Mouse (Mus musculus) CH12.LX (cell line): ENCODE results near the gene Ssh3. TPM values are rescaled to one million over a fixed set of nuclear protein-coding genes. Genes with fewer than 3 reads are reported as not detected.

ENCODE experiments used
- DNase-seq: peaks from one replicate; pipeline ENCODE4 v3.0.0-alpha.2; 2013; ENCODE audit errors: extremely low read depth
- H3K27ac ChIP-seq: 2 replicates; pipeline ENCODE4 v1.5.1; 2012; ENCODE audit warnings: low read depth, mild to moderate bottlenecking, control low read depth, moderate library complexity; ENCODE audit not compliant: insufficient read depth
- H3K27me3 ChIP-seq: replicated peaks from 2 replicates; pipeline ENCODE3; 2012; ENCODE audit warnings: inconsistent platforms
- H3K36me3 ChIP-seq, 2 experiments: replicated peaks in 1 of 2; 2 replicates each; pipeline versions ENCODE3 to v1.6.1; 2012; ENCODE audit warnings: inconsistent platforms in 1 of 2, low read length in 1 of 2, mild to moderate bottlenecking in 1 of 2, mixed read lengths in 1 of 2, moderate library complexity in 1 of 2; ENCODE audit not compliant: control insufficient read depth in 1 of 2, insufficient read depth in 1 of 2
- H3K4me1 ChIP-seq, 2 experiments: 2 replicates each; pipeline ENCODE4 v1.6.1; 2012; ENCODE audit warnings: inconsistent platforms in 1 of 2, moderate library complexity in 1 of 2; ENCODE audit not compliant: insufficient read depth in 2 of 2, control insufficient read depth in 1 of 2
- H3K4me2 ChIP-seq: 2 replicates; pipeline ENCODE4 v1.6.1; 2012; ENCODE audit warnings: low read depth, mild to moderate bottlenecking, control low read depth; ENCODE audit not compliant: poor library complexity, insufficient read depth, severe bottlenecking
- H3K4me3 ChIP-seq, 3 experiments: fragments of 150-350 bp in 1 of 3; sonication (generic) in 1 of 3; replicated peaks in 1 of 3; 2 replicates each; pipeline versions ENCODE3 to v1.5.1; 2011 to 2012; ENCODE audit warnings: low read depth in 2 of 3, low read length in 2 of 3, mild to moderate bottlenecking in 2 of 3, moderate library complexity in 2 of 3, control low read depth in 1 of 3, improper control_type of control experiment in 1 of 3, inconsistent platforms in 1 of 3, mixed read lengths in 1 of 3; ENCODE audit not compliant: poor library complexity in 1 of 3
- H3K79me2 ChIP-seq: replicated peaks from 2 replicates; pipeline ENCODE4 v1.6.1; 2012; ENCODE audit warnings: mild to moderate bottlenecking, moderate library complexity; ENCODE audit not compliant: control insufficient read depth, poor library complexity, insufficient read depth, severe bottlenecking; ENCODE audit errors: extremely low read depth
- H3K9ac ChIP-seq: 2 replicates; pipeline ENCODE4 v1.6.1; 2012; ENCODE audit warnings: low read depth, mild to moderate bottlenecking, control low read depth, moderate library complexity; ENCODE audit not compliant: insufficient read depth
- H3K9me3 ChIP-seq: replicated peaks from 2 replicates; pipeline ENCODE3; 2012; ENCODE audit warnings: low read length, inconsistent platforms, mixed read lengths
- BHLHE40 ChIP-seq: IDR thresholded peaks from 2 replicates; pipeline ENCODE4 v1.6.1; 2011; ENCODE audit warnings: mild to moderate bottlenecking, low read depth, low read length, improper control_type of control experiment
- CHD1 ChIP-seq: IDR thresholded peaks from 2 replicates; pipeline ENCODE4 v1.6.1; 2012; ENCODE audit warnings: low read depth, low read length, improper control_type of control experiment, inconsistent platforms
- CHD2 ChIP-seq: IDR thresholded peaks from 2 replicates; pipeline ENCODE4 v1.6.1; 2011; ENCODE audit warnings: low read length, improper control_type of control experiment
- E2F4 ChIP-seq: IDR thresholded peaks from 2 replicates; pipeline ENCODE4 v1.6.1; 2011; ENCODE audit warnings: low read depth, low read length, improper control_type of control experiment; ENCODE audit not compliant: insufficient replicate concordance
- ELF1 ChIP-seq: IDR thresholded peaks from 2 replicates; pipeline ENCODE4 v1.6.1; 2014; ENCODE audit warnings: low read depth, mild to moderate bottlenecking, inconsistent platforms, low read length, improper control_type of control experiment
- EP300 ChIP-seq: IDR thresholded peaks from 2 replicates; pipeline ENCODE4 v1.6.1; 2011; ENCODE audit warnings: low read length, improper control_type of control experiment
- GABPA ChIP-seq: IDR thresholded peaks from 2 replicates; pipeline ENCODE4 v1.6.1; 2012; ENCODE audit warnings: low read depth, low read length, improper control_type of control experiment, inconsistent platforms; ENCODE audit not compliant: insufficient replicate concordance
- HCFC1 ChIP-seq: IDR thresholded peaks from 2 replicates; pipeline ENCODE4 v1.6.1; 2012; ENCODE audit warnings: low read depth, mild to moderate bottlenecking, inconsistent platforms, low read length, improper control_type of control experiment
- IRF4 ChIP-seq: IDR thresholded peaks from 2 replicates; pipeline ENCODE4 v1.6.1; 2014; ENCODE audit warnings: low read depth, mild to moderate bottlenecking, inconsistent platforms, low read length, improper control_type of control experiment
- JUN ChIP-seq: IDR thresholded peaks from 2 replicates; pipeline ENCODE4 v1.6.1; 2011; ENCODE audit warnings: low read depth, mild to moderate bottlenecking, low read length, improper control_type of control experiment, moderate library complexity; ENCODE audit not compliant: insufficient read depth
- JUND ChIP-seq: conservative IDR thresholded peaks from 2 replicates; pipeline ENCODE4 v1.6.1; 2011; ENCODE audit warnings: low read depth, low read length, improper control_type of control experiment
- KAT2A ChIP-seq: IDR thresholded peaks from 2 replicates; pipeline ENCODE4 v1.6.1; 2012; ENCODE audit warnings: low read length, improper control_type of control experiment, inconsistent platforms; ENCODE audit not compliant: insufficient replicate concordance
- MAFK ChIP-seq: IDR thresholded peaks from 2 replicates; pipeline ENCODE4 v1.6.1; 2011; ENCODE audit warnings: low read length, improper control_type of control experiment; ENCODE audit not compliant: insufficient replicate concordance
- MAX ChIP-seq: IDR thresholded peaks from 2 replicates; pipeline ENCODE4 v1.6.1; 2011; ENCODE audit warnings: low read length, improper control_type of control experiment
- MAZ ChIP-seq: IDR thresholded peaks from 2 replicates; pipeline ENCODE4 v1.6.1; 2012; ENCODE audit warnings: low read depth, mild to moderate bottlenecking, inconsistent platforms, low read length, improper control_type of control experiment, moderate library complexity
- MEF2A ChIP-seq: IDR thresholded peaks from 2 replicates; pipeline ENCODE4 v1.6.1; 2014; ENCODE audit warnings: low read depth, mild to moderate bottlenecking, inconsistent platforms, low read length, improper control_type of control experiment, borderline replicate concordance
- MXI1 ChIP-seq: IDR thresholded peaks from 2 replicates; pipeline ENCODE4 v1.6.1; 2011; ENCODE audit warnings: mild to moderate bottlenecking, low read depth, low read length, improper control_type of control experiment
- MYC ChIP-seq: IDR thresholded peaks from 2 replicates; pipeline ENCODE4 v1.6.1; 2011; ENCODE audit warnings: low read depth, mild to moderate bottlenecking, improper control_type of control experiment, low read length
- NELFE ChIP-seq: IDR thresholded peaks from 2 replicates; pipeline ENCODE4 v1.6.1; 2011; ENCODE audit warnings: low read depth, low read length, improper control_type of control experiment
- NRF1 ChIP-seq: IDR thresholded peaks from 2 replicates; pipeline ENCODE4 v1.6.1; 2014; ENCODE audit warnings: low read depth, mild to moderate bottlenecking, inconsistent platforms, low read length, improper control_type of control experiment, moderate library complexity
- PAX5 ChIP-seq: IDR thresholded peaks from 2 replicates; pipeline ENCODE4 v1.6.1; 2012; ENCODE audit warnings: low read length, inconsistent platforms, mixed read lengths
- RAD21 ChIP-seq: IDR thresholded peaks from 2 replicates; pipeline ENCODE4 v1.6.1; 2011; ENCODE audit warnings: low read depth, mild to moderate bottlenecking, low read length, improper control_type of control experiment, moderate library complexity
- RCOR1 ChIP-seq: conservative IDR thresholded peaks from 2 replicates; pipeline ENCODE4 v1.6.1; 2012; ENCODE audit warnings: low read depth, mild to moderate bottlenecking, inconsistent platforms, low read length, improper control_type of control experiment
- SIN3A ChIP-seq: IDR thresholded peaks from 2 replicates; pipeline ENCODE4 v1.6.1; 2012; ENCODE audit warnings: low read length, improper control_type of control experiment, inconsistent platforms
- TBP ChIP-seq: conservative IDR thresholded peaks from 2 replicates; pipeline ENCODE4 v1.6.1; 2011; ENCODE audit warnings: low read depth, low read length, improper control_type of control experiment
- TCF12 ChIP-seq: IDR thresholded peaks from 2 replicates; pipeline ENCODE4 v1.6.1; 2014; ENCODE audit warnings: low read depth, mild to moderate bottlenecking, inconsistent platforms, low read length, improper control_type of control experiment
- UBTF ChIP-seq: IDR thresholded peaks from 2 replicates; pipeline ENCODE4 v1.6.1; 2012; ENCODE audit warnings: low read depth, mild to moderate bottlenecking, inconsistent platforms, low read length, improper control_type of control experiment, moderate library complexity
- USF1 ChIP-seq: IDR thresholded peaks from 2 replicates; pipeline ENCODE4 v1.6.1; 2014; ENCODE audit warnings: low read depth, mild to moderate bottlenecking, inconsistent platforms, low read length, improper control_type of control experiment
- USF2 ChIP-seq: conservative IDR thresholded peaks from 2 replicates; pipeline ENCODE4 v1.6.1; 2011; ENCODE audit warnings: low read depth, low read length, improper control_type of control experiment
- ZC3H11A ChIP-seq: IDR thresholded peaks from 2 replicates; pipeline ENCODE4 v1.6.1; 2012; ENCODE audit warnings: low read depth, mild to moderate bottlenecking, inconsistent platforms, low read length, improper control_type of control experiment
- ZMIZ1 ChIP-seq: IDR thresholded peaks from 2 replicates; pipeline ENCODE4 v1.6.1; 2012; ENCODE audit warnings: low read depth, mild to moderate bottlenecking, inconsistent platforms, low read length, improper control_type of control experiment
- ZNF384 ChIP-seq: IDR thresholded peaks from 2 replicates; pipeline ENCODE4 v1.6.1; 2012; ENCODE audit warnings: low read depth, low read length, improper control_type of control experiment, inconsistent platforms
- dilution Hi-C: fragments of 300-500 bp; cut with MboI; formaldehyde crosslinking; loops from 2 replicates; pipeline ENCODE4 v1.14.3; 2020; ENCODE audit warnings: low sequenced_read_pairs; ENCODE audit not compliant: extremely low pct_unique_long_range_greater_than_20kb, extremely low pct_ligation_motif_present
- in situ Hi-C: fragments of 300-500 bp; cut with MboI; formaldehyde crosslinking; loops from 3 replicates; pipeline ENCODE4 v1.14.3; 2019; ENCODE audit warnings: low sequenced_read_pairs, low pct_ligation_motif_present, low pct_unique_long_range_greater_than_20kb, mixed read lengths
- polyA plus RNA-seq: library from polyadenylated mRNA; unstranded; fragments of >175 nt; gene quantifications from 2 replicates; pipeline ENCODE4 v1.2.1, GENCODE M21; 2012; ENCODE audit warnings: low read depth; ENCODE audit not compliant: insufficient read length
- total RNA-seq, 2 experiments: library from RNA; depleted of rRNA; stranded (reverse); fragments of 300-350 nt in 1 of 2; fragments of >200 nt in 1 of 2; gene quantifications; 2 replicates each; pipeline ENCODE4 v1.2.3; 2012 to 2014

The Ssh3 gene
- total and polyA plus RNA-seq, 3 experiments, result 5.6 to 30.0 (median 12.3) TPM

- peaks cover 82 to 94% of the 10 kb centered on the region in 2 experiments for H3K36me3 ChIP-seq
- peaks cover 43% of the 10 kb centered on the region for H3K79me2 ChIP-seq
- H3K4me2 ChIP-seq, result no peak overlapping the region
- H3K4me1 ChIP-seq, result peaks cover 51 to 95% of the 10 kb centered on the region in 2 experiments
- peaks cover 18% of the 10 kb centered on the region for H3K9me3 ChIP-seq
- H3K9ac ChIP-seq, result no peak overlapping the region
- H3K27ac ChIP-seq, result no peak overlapping the region
- no peak overlapping the region for H3K4me3 ChIP-seq
- dilution Hi-C loops, result no loop called here
- no peaks in the 10 kb centered on the region for H3K27me3 ChIP-seq
- in situ Hi-C loops, result no loop called here
- TF ChIP-seq CHD1, result no peak
- no peak for TF ChIP-seq MXI1
- TF ChIP-seq TBP, result no peak
- no peak for TF ChIP-seq PAX5
- TF ChIP-seq MYC, result no peak
- no peak for TF ChIP-seq RCOR1
- no peak for TF ChIP-seq ZMIZ1
- TF ChIP-seq E2F4, result no peak
- TF ChIP-seq, all 38 proteins: peak for 0
- DNase-seq, result no peak
Measured at GRCm38 (mm10) chr19:4291161-4291560, 22.2 kb upstream of the Ssh3 start.

DNA sequence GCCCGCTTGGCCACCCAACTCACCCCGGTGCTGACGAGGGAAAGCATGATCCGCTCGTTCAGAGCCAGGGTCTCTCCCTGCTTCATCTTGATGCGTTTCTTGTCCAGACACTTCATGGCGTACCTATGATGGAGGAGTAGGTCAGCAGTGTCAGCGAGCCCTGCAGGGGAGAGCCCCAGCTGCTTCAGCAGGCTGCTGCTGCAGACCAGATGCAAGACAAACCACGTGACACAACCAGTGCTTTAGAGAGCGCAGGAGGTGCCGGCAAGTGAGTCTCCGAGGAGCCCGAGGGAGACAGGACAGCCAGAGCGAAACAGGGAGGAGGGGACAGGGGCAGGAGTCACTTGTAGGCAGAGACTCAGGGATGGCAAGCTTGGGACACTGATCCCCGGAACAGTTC is 21.8 kb upstream of the Ssh3 start:
- H3K27me3 ChIP-seq, result no peaks in the 10 kb centered on the region
- H3K9ac ChIP-seq, result no peak overlapping the region
- dilution Hi-C loops (no loop called here), in situ Hi-C loops (no loop called here)
- H3K4me2 ChIP-seq, result no peak overlapping the region
- peaks cover 83 to 94% of the 10 kb centered on the region in 2 experiments for H3K36me3 ChIP-seq
- peak overlapping the region; percentile 22; the same call in 1 of the 2 replicates for H3K27ac ChIP-seq
- H3K4me3 ChIP-seq, result no peak overlapping the region
- H3K79me2 ChIP-seq, result peaks cover 39% of the 10 kb centered on the region
- DNase-seq, result peak; percentile 68
- H3K4me1 ChIP-seq, result peaks cover 51 to 95% of the 10 kb centered on the region in 2 experiments
- H3K9me3 ChIP-seq, result peaks cover 18% of the 10 kb centered on the region
- no peak for TF ChIP-seq RCOR1
- no peak for TF ChIP-seq SIN3A
- no peak for TF ChIP-seq MAFK
- TF ChIP-seq NELFE, result no peak
- TF ChIP-seq ZC3H11A, result no peak
- no peak for TF ChIP-seq CHD2
- TF ChIP-seq BHLHE40, result peak; percentile 57; the same call in 1 of the 2 replicates
- TF ChIP-seq ELF1, result no peak
- TF ChIP-seq MAX, result peak; percentile 71
- no peak for TF ChIP-seq MAZ
- TF ChIP-seq PAX5, result no peak
- TF ChIP-seq MEF2A, result peak; percentile 15; the same call in 1 of the 2 replicates
- no peak for TF ChIP-seq GABPA
- TF ChIP-seq ZNF384, result no peak
- TF ChIP-seq RAD21, result no peak
- TF ChIP-seq EP300, result no peak
- no peak for TF ChIP-seq JUN
- TF ChIP-seq TBP, result no peak
- TF ChIP-seq USF1, result peak; percentile 73
- peak; percentile 48; the same call in 1 of the 2 replicates for TF ChIP-seq TCF12
- no peak for TF ChIP-seq UBTF
- TF ChIP-seq ZMIZ1, result no peak
- TF ChIP-seq IRF4, result no peak
- no peak for TF ChIP-seq KAT2A
- TF ChIP-seq USF2, result peak; percentile 53
- no peak for TF ChIP-seq JUND
- no peak for TF ChIP-seq MYC
- no peak for TF ChIP-seq HCFC1
- no peak for TF ChIP-seq NRF1
